Mouse (Mus musculus): ENCODE results near the gene Morn3. TPM values are rescaled to one million over a fixed set of nuclear protein-coding genes. Genes with fewer than 3 reads are reported as not detected.

Gene Morn3
- polyA plus RNA-seq, 1 experiment from 2014 or later = 0.57 TPM

GRCm38 (mm10) chr5:123005716-123006592, 40.9 kb downstream of the Morn3 start:
- Histone ChIP-seq H3K9me3 (ENCODE audit: control insufficient read depth, low read length) (no peaks in the 10 kb centered on the region), H3K36me3 (ENCODE audit: control insufficient read depth, insufficient read depth, low read length) (no peaks in the 10 kb centered on the region), H3K4me1 (ENCODE audit: control insufficient read depth, insufficient read depth, low read length) (0 out of 2 replicates have a peak, but pooled peaks cover 2% of the 10 kb centered on the region), H3K4me3 (ENCODE audit: low read length) (no peak overlapping the region), H3K27ac (ENCODE audit: low read length) (no peak overlapping the region), H3K4me2 (ENCODE audit: low read depth, low read length) (no peak overlapping the region), H3K9ac (ENCODE audit: low read depth, low read length) (no peak overlapping the region), H3K27me3 (replicated peaks; ENCODE audit: control insufficient read depth, insufficient read depth, low read length) (no peaks in the 10 kb centered on the region)
- ATAC-seq = no peak
- WGBS = 51% methylated on average over 19 of the region's 19 CpGs

GRCm38 (mm10) chr5:123000901-123001300, 45.9 kb downstream of the Morn3 start:
- Histone ChIP-seq H3K27me3 (replicated peaks; ENCODE audit: control insufficient read depth, insufficient read depth, low read length) (no peaks in the 10 kb centered on the region), H3K4me1 (ENCODE audit: control insufficient read depth, insufficient read depth, low read length) (no peaks in the 10 kb centered on the region), H3K9me3 (ENCODE audit: control insufficient read depth, low read length) (no peaks in the 10 kb centered on the region), H3K36me3 (ENCODE audit: control insufficient read depth, insufficient read depth, low read length) (no peaks in the 10 kb centered on the region), H3K9ac (ENCODE audit: low read depth, low read length) (no peak overlapping the region), H3K27ac (ENCODE audit: low read length) (no peak overlapping the region), H3K4me2 (ENCODE audit: low read depth, low read length) (no peak overlapping the region), H3K4me3 (ENCODE audit: low read length) (no peak overlapping the region)
- 71% methylated on average over 1 of the region's 1 CpGs for WGBS
- no peak for ATAC-seq

- WGBS = 79% methylated on average over 18 of the region's 18 CpGs
- Histone ChIP-seq H3K4me2 (ENCODE audit: low read depth, low read length) (no peak overlapping the region), H3K9me3 (ENCODE audit: control insufficient read depth, low read length) (no peaks in the 10 kb centered on the region), H3K4me1 (ENCODE audit: control insufficient read depth, insufficient read depth, low read length) (0 out of 2 replicates have a peak, but pooled peaks cover 3% of the 10 kb centered on the region), H3K27ac (ENCODE audit: low read length) (no peak overlapping the region), H3K27me3 (replicated peaks; ENCODE audit: control insufficient read depth, insufficient read depth, low read length) (no peaks in the 10 kb centered on the region), H3K36me3 (ENCODE audit: control insufficient read depth, insufficient read depth, low read length) (no peaks in the 10 kb centered on the region), H3K4me3 (ENCODE audit: low read length) (no peak overlapping the region), H3K9ac (ENCODE audit: low read depth, low read length) (no peak overlapping the region)
- ATAC-seq = no peak
Measured at GRCm38 (mm10) chr5:122997205-122998204, 49.3 kb downstream of the Morn3 start.

DNA sequence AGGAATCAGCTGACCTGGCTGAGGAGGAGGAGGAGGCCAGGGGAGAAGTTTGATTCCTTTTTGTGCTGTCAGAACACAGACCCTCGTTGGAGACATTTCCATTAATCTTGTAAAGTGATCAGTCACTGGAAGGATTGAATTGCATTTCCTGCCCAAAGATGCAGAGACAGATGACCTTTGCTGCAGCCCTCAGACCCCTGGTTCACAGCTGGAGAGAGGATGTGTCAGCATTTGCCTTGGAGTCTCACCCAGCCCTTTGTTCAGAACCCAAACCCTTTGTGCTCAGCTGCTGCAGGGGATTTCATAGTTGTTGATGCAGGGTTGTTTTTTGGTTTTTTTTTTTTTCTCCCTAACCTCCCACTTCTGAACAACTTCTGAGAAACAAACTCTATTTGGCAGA, 51.9 kb downstream of the Morn3 start:
- no peak overlapping the region for H3K4me3 ChIP-seq (ENCODE audit: low read length)
- H3K9ac ChIP-seq (ENCODE audit: low read depth, low read length) = no peak overlapping the region
- H3K4me2 ChIP-seq (ENCODE audit: low read depth, low read length) = no peak overlapping the region
- H3K27me3 ChIP-seq (replicated peaks; ENCODE audit: control insufficient read depth, insufficient read depth, low read length) = no peaks in the 10 kb centered on the region
- no peak for ATAC-seq
- H3K4me1 ChIP-seq (ENCODE audit: control insufficient read depth, insufficient read depth, low read length) = peaks cover 13% of the 10 kb centered on the region; the same call in 1 of the 2 replicates
- H3K36me3 ChIP-seq (ENCODE audit: control insufficient read depth, insufficient read depth, low read length) = no peaks in the 10 kb centered on the region
- no peaks in the 10 kb centered on the region for H3K9me3 ChIP-seq (ENCODE audit: control insufficient read depth, low read length)
- 3% methylated on average over 1 of the region's 1 CpGs for WGBS
- no peak overlapping the region for H3K27ac ChIP-seq (ENCODE audit: low read length)

- WGBS = 7% methylated on average over 5 of the region's 5 CpGs
- H3K27ac ChIP-seq (ENCODE audit: low read length) = no peak overlapping the region
- H3K27me3 ChIP-seq (replicated peaks; ENCODE audit: control insufficient read depth, insufficient read depth, low read length) = no peaks in the 10 kb centered on the region
- peak; percentile 94 for ATAC-seq
- H3K4me1 ChIP-seq (ENCODE audit: control insufficient read depth, insufficient read depth, low read length) = peaks cover 14% of the 10 kb centered on the region; the same call in 1 of the 2 replicates
- peak overlapping the region; percentile 34 for H3K4me2 ChIP-seq (ENCODE audit: low read depth, low read length)
- no peaks in the 10 kb centered on the region for H3K9me3 ChIP-seq (ENCODE audit: control insufficient read depth, low read length)
- H3K9ac ChIP-seq (ENCODE audit: low read depth, low read length) = no peak overlapping the region
- no peaks in the 10 kb centered on the region for H3K36me3 ChIP-seq (ENCODE audit: control insufficient read depth, insufficient read depth, low read length)
- H3K4me3 ChIP-seq (ENCODE audit: low read length) = peak overlapping the region; percentile 21
Measured at GRCm38 (mm10) chr5:122994303-122994846, 52.4 kb downstream of the Morn3 start.

- 0 out of 2 replicates have a peak, but pooled peaks have one; percentile 49 for ATAC-seq
- peaks cover 14% of the 10 kb centered on the region; the same call in 1 of the 2 replicates for H3K4me1 ChIP-seq (ENCODE audit: control insufficient read depth, insufficient read depth, low read length)
- H3K4me2 ChIP-seq (ENCODE audit: low read depth, low read length) = peak overlapping the region; percentile 34; the same call in 1 of the 2 replicates
- 42% methylated on average over 2 of the region's 2 CpGs for WGBS
- H3K9me3 ChIP-seq (ENCODE audit: control insufficient read depth, low read length) = no peaks in the 10 kb centered on the region
- H3K36me3 ChIP-seq (ENCODE audit: control insufficient read depth, insufficient read depth, low read length) = no peaks in the 10 kb centered on the region
- H3K9ac ChIP-seq (ENCODE audit: low read depth, low read length) = no peak overlapping the region
- H3K27me3 ChIP-seq (replicated peaks; ENCODE audit: control insufficient read depth, insufficient read depth, low read length) = no peaks in the 10 kb centered on the region
- H3K4me3 ChIP-seq (ENCODE audit: low read length) = no peak overlapping the region
- no peak overlapping the region for H3K27ac ChIP-seq (ENCODE audit: low read length)
Measured at GRCm38 (mm10) chr5:122993811-122994210, 53.0 kb downstream of the Morn3 start.

DNA sequence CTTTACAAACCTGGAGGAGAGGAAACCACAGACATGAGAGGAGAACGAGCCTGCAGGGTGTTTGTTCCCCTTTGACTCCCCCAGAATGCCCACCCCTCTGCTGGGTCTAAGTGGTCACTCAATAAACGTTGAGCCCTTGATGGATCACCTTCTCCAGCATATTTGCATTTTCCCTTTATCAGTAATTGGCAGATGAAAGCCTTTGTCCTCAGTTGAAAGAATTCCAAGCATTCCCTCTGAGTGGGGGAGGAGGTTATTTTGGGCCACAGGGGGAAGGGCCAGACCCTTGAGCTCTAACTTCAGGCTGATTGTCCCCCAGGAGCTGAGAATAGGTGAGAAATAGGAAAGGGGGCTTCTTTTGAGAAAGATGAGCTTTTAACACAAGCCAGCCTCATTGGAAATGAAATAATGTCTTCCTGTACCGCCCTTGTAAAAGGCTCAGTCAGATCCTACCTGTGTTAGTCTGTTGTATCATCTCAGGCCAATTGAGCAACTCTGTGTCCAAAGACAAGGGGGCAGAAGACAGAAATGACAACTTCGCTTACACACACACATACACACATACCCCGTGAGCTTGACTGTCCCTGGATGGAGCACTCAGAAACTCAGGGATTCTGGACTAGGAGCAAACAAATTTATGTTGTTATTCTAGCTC, 55.3 kb downstream of the Morn3 start:
- Histone ChIP-seq H3K27ac (ENCODE audit: low read length) (no peak overlapping the region), H3K4me2 (ENCODE audit: low read depth, low read length) (no peak overlapping the region), H3K4me1 (ENCODE audit: control insufficient read depth, insufficient read depth, low read length) (peaks cover 25% of the 10 kb centered on the region), H3K27me3 (replicated peaks; ENCODE audit: control insufficient read depth, insufficient read depth, low read length) (no peaks in the 10 kb centered on the region), H3K4me3 (ENCODE audit: low read length) (no peak overlapping the region), H3K9me3 (ENCODE audit: control insufficient read depth, low read length) (no peaks in the 10 kb centered on the region), H3K36me3 (ENCODE audit: control insufficient read depth, insufficient read depth, low read length) (no peaks in the 10 kb centered on the region), H3K9ac (ENCODE audit: low read depth, low read length) (0 out of 2 replicates have a peak overlapping the region, but pooled peaks have one; percentile 5)
- no peak for ATAC-seq
- 47% methylated on average over 5 of the region's 5 CpGs for WGBS

DNA sequence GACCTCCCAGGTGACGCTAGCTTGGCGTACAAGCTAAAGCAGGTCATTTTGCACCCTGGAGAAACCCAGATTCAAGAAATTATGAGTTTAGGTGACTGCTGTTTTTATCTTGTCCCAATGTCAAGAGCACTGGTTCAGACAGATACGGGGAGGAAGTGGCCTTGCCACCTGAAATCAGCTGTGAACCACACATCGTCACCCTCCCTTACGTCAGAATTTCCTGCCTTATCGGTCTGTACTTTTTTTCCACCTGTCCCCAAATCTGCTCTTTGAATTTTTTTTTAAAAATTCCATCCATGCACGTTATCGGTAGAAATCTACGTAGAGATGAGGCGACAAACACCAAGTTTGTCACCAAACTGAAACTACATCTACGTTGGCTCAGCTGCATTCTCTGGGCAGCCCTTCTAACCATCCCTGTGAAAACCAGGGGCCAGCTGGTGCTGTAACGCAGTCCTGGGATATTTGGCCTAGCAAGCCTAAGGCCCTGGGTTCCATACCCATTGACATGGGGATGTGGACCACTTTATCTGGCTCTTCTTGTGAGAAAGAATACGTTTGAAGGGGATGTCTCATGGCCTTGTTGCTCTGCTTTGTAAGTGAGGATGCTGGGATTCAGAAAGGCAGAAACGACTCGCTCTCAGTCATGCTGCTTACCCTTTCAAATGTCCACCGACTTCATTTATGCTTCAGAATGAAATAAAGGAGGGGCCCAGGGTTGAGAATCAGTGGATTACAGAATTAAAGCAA, 56.2 kb downstream of the Morn3 start:
- peak overlapping the region; percentile 84 for H3K9ac ChIP-seq (ENCODE audit: low read depth, low read length)
- no peak overlapping the region for H3K27ac ChIP-seq (ENCODE audit: low read length)
- H3K4me2 ChIP-seq (ENCODE audit: low read depth, low read length) = peak overlapping the region; percentile 97
- H3K36me3 ChIP-seq (ENCODE audit: control insufficient read depth, insufficient read depth, low read length) = no peaks in the 10 kb centered on the region
- H3K9me3 ChIP-seq (ENCODE audit: control insufficient read depth, low read length) = no peaks in the 10 kb centered on the region
- H3K4me1 ChIP-seq (ENCODE audit: control insufficient read depth, insufficient read depth, low read length) = peaks cover 25% of the 10 kb centered on the region
- H3K27me3 ChIP-seq (replicated peaks; ENCODE audit: control insufficient read depth, insufficient read depth, low read length) = no peaks in the 10 kb centered on the region
- WGBS = 39% methylated on average over 16 of the region's 16 CpGs
- ATAC-seq = no peak
- peak overlapping the region; percentile 76; the same call in 1 of the 2 replicates for H3K4me3 ChIP-seq (ENCODE audit: low read length)

Measured in intestine, embryonic 16.5 days (tissue).